Mouse (Mus musculus): Measurements from ENCODE around the gene Aldh1b1.

DNA sequence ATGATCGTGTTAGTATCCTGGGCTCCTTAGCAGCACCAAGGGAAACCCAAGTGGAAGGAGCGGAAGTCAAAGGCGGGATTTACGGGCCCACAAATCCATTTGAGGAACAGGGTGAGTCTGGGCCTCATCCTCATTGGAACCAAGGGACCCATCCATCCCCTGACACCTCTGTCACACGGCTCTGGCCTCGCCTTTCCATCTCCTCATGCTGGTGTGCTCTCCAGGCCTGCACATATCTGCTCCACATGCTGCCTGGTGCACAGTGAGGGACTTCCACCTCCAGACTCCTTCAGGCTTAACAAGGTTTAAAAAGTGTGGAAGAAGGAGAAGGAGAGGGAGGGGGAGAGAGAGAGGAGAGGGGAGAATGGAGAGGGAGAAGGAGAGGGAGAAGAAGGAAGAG lies 48.3 kb upstream of the Aldh1b1 start:
- TF ChIP-seq POLR2A (IDR thresholded peaks at IDR 0.05; ENCODE audit: low read depth, low read length) (no peak), CTCF (IDR thresholded peaks at IDR 0.05; ENCODE audit: extremely low read depth, insufficient read length, insufficient replicate concordance, low read depth, low read length) (no peak)

Data from small intestine, adult 2 months (tissue).